Mouse (Mus musculus): ENCODE data around the gene Atp6v0a4. TPM values are rescaled to one million over a fixed set of nuclear protein-coding genes. Genes with fewer than 3 reads are reported as not detected.
A peak's percentile ranks its signal among the peaks of the same experiment; 100 is the strongest.

Gene Atp6v0a4
- polyA plus RNA-seq, 1 experiment = 0.01 TPM

- Histone ChIP-seq H3K4me2 (ENCODE audit: low read depth) (no peak overlapping the region), H3K79me2 (ENCODE audit: control insufficient read depth, insufficient read depth) (no peaks in the 10 kb centered on the region), H3K27me3 (ENCODE audit: control insufficient read depth, insufficient read depth, insufficient read length) (no peaks in the 10 kb centered on the region), H3ac (ENCODE audit: control insufficient read depth, insufficient read length) (no peak overlapping the region), H3K36me3 (ENCODE audit: control insufficient read depth, insufficient read depth) (no peaks in the 10 kb centered on the region), H3K4me3 (no peak overlapping the region)
- TF ChIP-seq SRF (IDR thresholded peaks at IDR 0.05; ENCODE audit: control insufficient read depth, insufficient read length, low read depth) (no peak), POLR2AphosphoS2 (IDR thresholded peaks at IDR 0.05; ENCODE audit: insufficient read length, low read depth) (no peak), CEBPB (IDR thresholded peaks at IDR 0.05; ENCODE audit: insufficient read depth, poor library complexity, severe bottlenecking) (no peak), MAX (IDR thresholded peaks at IDR 0.05; ENCODE audit: low read depth) (no peak), MYOG (IDR thresholded peaks at IDR 0.05; ENCODE audit: control insufficient read depth in 1 of 3, insufficient read depth in 1 of 3, insufficient read length in 2 of 3, low read depth in 2 of 3) (no peak), MYOD1 (IDR thresholded peaks at IDR 0.05; ENCODE audit: control insufficient read depth in 1 of 3, insufficient read length in 2 of 3, low read depth in 2 of 3) (no peak), REST (IDR thresholded peaks at IDR 0.05; ENCODE audit: insufficient read depth, insufficient read length) (no peak), E2F4 (IDR thresholded peaks at IDR 0.05; ENCODE audit: insufficient read depth) (no peak)
These were observed 16.0 kb upstream of the Atp6v0a4 start for GRCm38 (mm10) chr6:38140402-38140801.

- Histone ChIP-seq H3K4me2 (ENCODE audit: low read depth) (no peak overlapping the region), H3K79me2 (ENCODE audit: control insufficient read depth, insufficient read depth) (no peaks in the 10 kb centered on the region), H3K4me3 (no peak overlapping the region), H3K36me3 (ENCODE audit: control insufficient read depth, insufficient read depth) (no peaks in the 10 kb centered on the region), H3ac (ENCODE audit: control insufficient read depth, insufficient read length) (no peak overlapping the region), H3K27me3 (ENCODE audit: control insufficient read depth, insufficient read depth, insufficient read length) (no peaks in the 10 kb centered on the region)
- TF ChIP-seq TCF3 (IDR thresholded peaks at IDR 0.05; ENCODE audit: insufficient read length, low read depth) = no peak
- no peak for TF ChIP-seq E2F4 (IDR thresholded peaks at IDR 0.05; ENCODE audit: insufficient read depth)
- TF ChIP-seq POLR2AphosphoS2 (IDR thresholded peaks at IDR 0.05; ENCODE audit: insufficient read length, low read depth) = no peak
- TF ChIP-seq CEBPB (IDR thresholded peaks at IDR 0.05; ENCODE audit: insufficient read depth, poor library complexity, severe bottlenecking) = no peak
- TF ChIP-seq MYOG (IDR thresholded peaks at IDR 0.05; ENCODE audit: control insufficient read depth in 1 of 3, insufficient read depth in 1 of 3, insufficient read length in 2 of 3, low read depth in 2 of 3) = no peak
- TF ChIP-seq REST (IDR thresholded peaks at IDR 0.05; ENCODE audit: insufficient read depth, insufficient read length) = no peak
- no peak for TF ChIP-seq MYOD1 (IDR thresholded peaks at IDR 0.05; ENCODE audit: control insufficient read depth in 1 of 3, insufficient read length in 2 of 3, low read depth in 2 of 3)
- TF ChIP-seq TCF12 (IDR thresholded peaks at IDR 0.05; ENCODE audit: insufficient read depth, poor library complexity, severe bottlenecking) = no peak
- TF ChIP-seq SRF (IDR thresholded peaks at IDR 0.05; ENCODE audit: control insufficient read depth, insufficient read length, low read depth) = no peak
- TF ChIP-seq POLR2A (IDR thresholded peaks at IDR 0.05; ENCODE audit: insufficient read length, low read depth) = no peak
- no peak for TF ChIP-seq USF1 (IDR thresholded peaks at IDR 0.05; ENCODE audit: low read depth)
These were observed 14.7 kb upstream of the Atp6v0a4 start for GRCm38 (mm10) chr6:38139086-38139485.

GRCm38 (mm10) chr6:38134806-38135559 lies 10.6 kb upstream of the Atp6v0a4 start:
- Histone ChIP-seq H3K4me2 (ENCODE audit: low read depth) (peak overlapping the region; percentile 50), H3K4me3 (no peak overlapping the region), H3K36me3 (ENCODE audit: control insufficient read depth, insufficient read depth) (no peaks in the 10 kb centered on the region), H3ac (ENCODE audit: control insufficient read depth, insufficient read length) (no peak overlapping the region), H3K79me2 (ENCODE audit: control insufficient read depth, insufficient read depth) (no peaks in the 10 kb centered on the region), H3K27me3 (ENCODE audit: control insufficient read depth, insufficient read depth, insufficient read length) (no peaks in the 10 kb centered on the region)
- no peak for TF ChIP-seq USF1 (IDR thresholded peaks at IDR 0.05; ENCODE audit: low read depth)
- no peak for TF ChIP-seq MAX (IDR thresholded peaks at IDR 0.05; ENCODE audit: low read depth)
- no peak for TF ChIP-seq MYOG (IDR thresholded peaks at IDR 0.05; ENCODE audit: control insufficient read depth in 1 of 3, insufficient read depth in 1 of 3, insufficient read length in 2 of 3, low read depth in 2 of 3)
- no peak for TF ChIP-seq POLR2AphosphoS2 (IDR thresholded peaks at IDR 0.05; ENCODE audit: insufficient read length, low read depth)
- no peak for TF ChIP-seq TCF3 (IDR thresholded peaks at IDR 0.05; ENCODE audit: insufficient read length, low read depth)
- TF ChIP-seq E2F4 (IDR thresholded peaks at IDR 0.05; ENCODE audit: insufficient read depth) = no peak

- no peaks in the 10 kb centered on the region for H3K27me3 ChIP-seq (ENCODE audit: control insufficient read depth, insufficient read depth, insufficient read length)
- H3K79me2 ChIP-seq (ENCODE audit: control insufficient read depth, insufficient read depth) = no peaks in the 10 kb centered on the region
- H3K4me2 ChIP-seq (ENCODE audit: low read depth) = no peak overlapping the region
- no peak overlapping the region for H3K4me3 ChIP-seq
- H3K36me3 ChIP-seq (ENCODE audit: control insufficient read depth, insufficient read depth) = no peaks in the 10 kb centered on the region
- TF ChIP-seq MAX (IDR thresholded peaks at IDR 0.05; ENCODE audit: low read depth) = no peak
- no peak for TF ChIP-seq MYOG (IDR thresholded peaks at IDR 0.05; ENCODE audit: control insufficient read depth in 1 of 3, insufficient read depth in 1 of 3, insufficient read length in 2 of 3, low read depth in 2 of 3)
- TF ChIP-seq CEBPB (IDR thresholded peaks at IDR 0.05; ENCODE audit: insufficient read depth, poor library complexity, severe bottlenecking) = no peak
- no peak for TF ChIP-seq MYOD1 (IDR thresholded peaks at IDR 0.05; ENCODE audit: control insufficient read depth in 1 of 3, insufficient read length in 2 of 3, low read depth in 2 of 3)
- no peak for TF ChIP-seq POLR2AphosphoS2 (IDR thresholded peaks at IDR 0.05; ENCODE audit: insufficient read length, low read depth)
- TF ChIP-seq USF1 (IDR thresholded peaks at IDR 0.05; ENCODE audit: low read depth) = no peak
- TF ChIP-seq TCF3 (IDR thresholded peaks at IDR 0.05; ENCODE audit: insufficient read length, low read depth) = no peak
- no peak for TF ChIP-seq TCF12 (IDR thresholded peaks at IDR 0.05; ENCODE audit: insufficient read depth, poor library complexity, severe bottlenecking)
- no peak for TF ChIP-seq POLR2A (IDR thresholded peaks at IDR 0.05; ENCODE audit: insufficient read length, low read depth)
- no peak overlapping the region for H3ac ChIP-seq (ENCODE audit: control insufficient read depth, insufficient read length)
These were observed 7.4 kb upstream of the Atp6v0a4 start for GRCm38 (mm10) chr6:38131801-38132231.

- TF ChIP-seq CEBPB (IDR thresholded peaks at IDR 0.05; ENCODE audit: insufficient read depth, poor library complexity, severe bottlenecking) (no peak), POLR2AphosphoS2 (IDR thresholded peaks at IDR 0.05; ENCODE audit: insufficient read length, low read depth) (no peak), MYOG (IDR thresholded peaks at IDR 0.05; ENCODE audit: control insufficient read depth in 1 of 3, insufficient read depth in 1 of 3, insufficient read length in 2 of 3, low read depth in 2 of 3) (no peak), TCF3 (IDR thresholded peaks at IDR 0.05; ENCODE audit: insufficient read length, low read depth) (no peak)
- Histone ChIP-seq H3K4me2 (ENCODE audit: low read depth) (no peak overlapping the region), H3K4me3 (no peak overlapping the region), H3K36me3 (ENCODE audit: control insufficient read depth, insufficient read depth) (no peaks in the 10 kb centered on the region), H3ac (ENCODE audit: control insufficient read depth, insufficient read length) (no peak overlapping the region), H3K27me3 (ENCODE audit: control insufficient read depth, insufficient read depth, insufficient read length) (no peaks in the 10 kb centered on the region), H3K79me2 (ENCODE audit: control insufficient read depth, insufficient read depth) (no peaks in the 10 kb centered on the region)
These were observed 5.5 kb upstream of the Atp6v0a4 start for GRCm38 (mm10) chr6:38129883-38130282.
